Mouse (Mus musculus) megakaryocyte, adult 5-6 weeks (primary cell): Measurements from ENCODE around the gene Skil. TPM values are rescaled to one million over a fixed set of nuclear protein-coding genes. Genes with fewer than 3 reads are reported as not detected.
"Not testable (repeated sequence)": the region's sequence is repeated elsewhere in the genome, so short reads cannot be mapped to it uniquely, and the experiment has no call there.

ENCODE experiments used
- ATAC-seq: 2 replicates; pipeline ENCODE4 v1.8.0; 2016; ENCODE audit warnings: mild to moderate bottlenecking, inconsistent platforms; ENCODE audit not compliant: poor library complexity, severe bottlenecking
- total RNA-seq, 2 experiments: library from RNA; stranded (forward) in 1 of 2; stranded (reverse) in 1 of 2; fragments of 153-499, 151-499 nt in 1 of 2; fragments of 221-1000, 200-1000 nt in 1 of 2; gene quantifications; 2 replicates each; pipeline versions ENCODE4 v1.2.3 to v1.2.4; 2015 to 2017

Skil gene
- total RNA-seq, 2 experiments from 2014 or later, result 21.8 to 32.5 TPM

GRCm38 (mm10) chr3:31123098-31123497, 28.2 kb downstream of the Skil start:
- ATAC-seq, result no peak

GRCm38 (mm10) chr3:31126303-31126702, 31.4 kb downstream of the Skil start:
- ATAC-seq, result no peak

- ATAC-seq, result no peak
Observed at GRCm38 (mm10) chr3:31126848-31127247, 32.0 kb downstream of the Skil start.

GRCm38 (mm10) chr3:31129766-31130165, 34.9 kb downstream of the Skil start:
- ATAC-seq, result no peak

- ATAC-seq, result peak; percentile 23; the same call in 1 of the 2 replicates
Observed at GRCm38 (mm10) chr3:31133664-31134063, 38.8 kb downstream of the Skil start.

- no peak for ATAC-seq
Observed at GRCm38 (mm10) chr3:31134246-31134645, 39.4 kb downstream of the Skil start.

- ATAC-seq, result no peak
Observed at GRCm38 (mm10) chr3:31134696-31135095, 39.8 kb downstream of the Skil start.

- ATAC-seq, result not testable (repeated sequence)
Observed at GRCm38 (mm10) chr3:31136591-31136990, 41.7 kb downstream of the Skil start.

GRCm38 (mm10) chr3:31138454-31139424, 43.9 kb downstream of the Skil start:
- ATAC-seq, result peak; percentile 85

- no peak for ATAC-seq
Observed at GRCm38 (mm10) chr3:31141621-31142020, 46.8 kb downstream of the Skil start.

GRCm38 (mm10) chr3:31145222-31145621, 50.4 kb downstream of the Skil start:
- not testable (repeated sequence) for ATAC-seq

- peak; percentile 96 for ATAC-seq
Observed at GRCm38 (mm10) chr3:31145641-31146290, 50.9 kb downstream of the Skil start.

GRCm38 (mm10) chr3:31148595-31148994, 53.7 kb downstream of the Skil start:
- ATAC-seq, result no peak

- no peak for ATAC-seq
Observed at GRCm38 (mm10) chr3:31149706-31150105, 54.8 kb downstream of the Skil start, which contains the start of gene Cldn11. Gene Cldn11 (plus strand): TSS chr3:31149920.

GRCm38 (mm10) chr3:31152108-31152507, 57.2 kb downstream of the Skil start:
- no peak for ATAC-seq

- ATAC-seq, result no peak
Observed at GRCm38 (mm10) chr3:31156126-31156525, 61.3 kb downstream of the Skil start.

GRCm38 (mm10) chr3:31157776-31158175, 62.9 kb downstream of the Skil start:
- no peak for ATAC-seq

- no peak for ATAC-seq
Observed at GRCm38 (mm10) chr3:31160046-31160445, 65.2 kb downstream of the Skil start.

- ATAC-seq, result no peak
Observed at GRCm38 (mm10) chr3:31161336-31161735, 66.5 kb downstream of the Skil start.

- no peak for ATAC-seq
Observed at GRCm38 (mm10) chr3:31162860-31163259, 68.0 kb downstream of the Skil start.

GRCm38 (mm10) chr3:31165803-31166202, 70.9 kb downstream of the Skil start:
- ATAC-seq, result no peak

GRCm38 (mm10) chr3:31166365-31166871, 71.6 kb downstream of the Skil start:
- ATAC-seq, result no peak
